Mouse (Mus musculus) CD4-positive helper T cell, adult 2 months (primary cell): ENCODE measurements at regions not wholly inside any gene's neighbourhood (a gene's known extent, or its start where the extent isn't known, plus 50 kb on each side); places are given as distances from the start of the nearest gene placed in this dataset.
A peak's percentile ranks its signal among the peaks of the same experiment; 100 is the strongest.
"Not testable (repeated sequence)": the region's sequence is repeated elsewhere in the genome, so short reads cannot be mapped to it uniquely, and the experiment has no call there.

Experiments used
- DNase-seq: peaks from one replicate; pipeline ENCODE4 v3.0.0-alpha.2; 2012; ENCODE audit warnings: low read depth, missing footprints, low spot score

- DNase-seq = no peak
These were observed 83.8 kb downstream of the Eif4e start for GRCm38 (mm10) chr3:138609749-138610148.

- DNase-seq = no peak
These were observed 87.1 kb downstream of the Eif4e start for GRCm38 (mm10) chr3:138612884-138613653.

- no peak for DNase-seq
These were observed 87.7 kb downstream of the Eif4e start for GRCm38 (mm10) chr3:138613680-138614079.

- no peak for DNase-seq
These were observed 88.9 kb downstream of the Eif4e start for GRCm38 (mm10) chr3:138614899-138615298.

GRCm38 (mm10) chr3:138620263-138620662 lies 94.3 kb downstream of the Eif4e start:
- peak; percentile 7 for DNase-seq

- DNase-seq = no peak
These were observed 98.1 kb downstream of the Eif4e start for GRCm38 (mm10) chr3:138624128-138624527.

- no peak for DNase-seq
These were observed 100.3 kb downstream of the Eif4e start for GRCm38 (mm10) chr3:138626230-138626629.

- no peak for DNase-seq
These were observed 104.3 kb downstream of the Eif4e start for GRCm38 (mm10) chr3:138630231-138630630.

GRCm38 (mm10) chr3:138632086-138632485 lies 106.1 kb downstream of the Eif4e start:
- no peak for DNase-seq

GRCm38 (mm10) chr3:138642026-138642425 lies 100.0 kb upstream of the Tspan5 start:
- DNase-seq = peak; percentile 32

GRCm38 (mm10) chr3:138643951-138644285 lies 98.1 kb upstream of the Tspan5 start:
- DNase-seq = no peak

- DNase-seq = no peak
These were observed 97.6 kb upstream of the Tspan5 start for GRCm38 (mm10) chr3:138644286-138644951.

- DNase-seq = no peak
These were observed 96.7 kb upstream of the Tspan5 start for GRCm38 (mm10) chr3:138645320-138645719.

- peak; percentile 48 for DNase-seq
These were observed 92.3 kb upstream of the Tspan5 start for GRCm38 (mm10) chr3:138649699-138650098.

- DNase-seq = not testable (repeated sequence)
These were observed 91.3 kb upstream of the Tspan5 start for GRCm38 (mm10) chr3:138650671-138651070.

GRCm38 (mm10) chr3:138651361-138652205 lies 90.4 kb upstream of the Tspan5 start:
- DNase-seq = no peak

- DNase-seq = no peak
These were observed 89.8 kb upstream of the Tspan5 start for GRCm38 (mm10) chr3:138652206-138652605.

GRCm38 (mm10) chr3:138652685-138653084 lies 89.3 kb upstream of the Tspan5 start:
- DNase-seq = no peak

GRCm38 (mm10) chr3:138653549-138654246 lies 88.3 kb upstream of the Tspan5 start:
- no peak for DNase-seq

GRCm38 (mm10) chr3:138654610-138655371 lies 87.2 kb upstream of the Tspan5 start:
- no peak for DNase-seq

- no peak for DNase-seq
These were observed 86.5 kb upstream of the Tspan5 start for GRCm38 (mm10) chr3:138655479-138655878.
